Mouse (Mus musculus): Measurements from ENCODE around the gene Wdr77. TPM values are rescaled to one million over a fixed set of nuclear protein-coding genes. Genes with fewer than 3 reads are reported as not detected.

The Wdr77 gene
- total and polyA plus RNA-seq, 3 experiments = 45.2 to 68.9 (median 60.0) TPM

DNA sequence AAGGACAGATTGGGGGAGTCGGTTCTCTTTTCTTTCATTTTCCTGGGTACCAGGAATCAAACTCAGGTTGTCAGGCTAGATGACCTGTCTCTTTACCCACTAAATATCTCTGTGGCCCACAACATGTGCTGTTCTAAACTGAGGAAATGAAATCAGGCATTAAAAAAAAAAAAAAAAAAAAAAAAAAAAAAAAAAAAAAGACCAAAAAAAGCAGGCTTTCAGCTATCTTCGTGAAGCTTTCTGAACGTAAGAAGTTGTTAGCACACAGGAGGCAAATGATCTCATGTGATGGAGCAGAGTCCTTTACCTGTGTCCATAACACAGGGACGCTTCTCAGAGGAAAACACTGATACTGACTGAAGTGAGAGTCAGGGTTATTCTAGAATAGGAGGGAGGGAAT, 23.1 kb upstream of the Wdr77 start:
- Histone ChIP-seq H3K4me3 (ENCODE audit: low read depth, low read length) (no peak overlapping the region), H3K9me3 (replicated peaks) (no peaks in the 10 kb centered on the region), H3K36me3 (replicated peaks) (peaks cover 35% of the 10 kb centered on the region), H3K27me3 (ENCODE audit: insufficient read depth, low read length) (no peaks in the 10 kb centered on the region), H3K4me1 (ENCODE audit: insufficient read depth, low read depth, low read length) (peaks cover 16% of the 10 kb centered on the region)
- DNase-seq (ENCODE audit: low spot score) (no peak), ATAC-seq (ENCODE audit: extremely low read depth, insufficient number of reproducible peaks, low FRiP score, poor library complexity, severe bottlenecking) (no peak)
- TF ChIP-seq CTCF (IDR thresholded peaks at IDR 0.05; ENCODE audit: low read depth, low read length) (no peak), GATA1 (IDR thresholded peaks at IDR 0.05; ENCODE audit: borderline replicate concordance, low read length) (no peak), POLR2AphosphoS5 (IDR thresholded peaks at IDR 0.05; ENCODE audit: insufficient replicate concordance, low read depth, low read length) (no peak), TAL1 (conservative IDR thresholded peaks at IDR 0.05; ENCODE audit: low read depth, low read length) (no peak), GATA2 (IDR thresholded peaks at IDR 0.05; ENCODE audit: borderline replicate concordance, low read depth, low read length) (no peak)

GRCm38 (mm10) chr3:105951348-105951747, 7.8 kb upstream of the Wdr77 start:
- TF ChIP-seq POLR2AphosphoS5 (IDR thresholded peaks at IDR 0.05; ENCODE audit: insufficient replicate concordance, low read depth, low read length) = no peak
- no peak for TF ChIP-seq GATA1 (IDR thresholded peaks at IDR 0.05; ENCODE audit: borderline replicate concordance, low read length)
- TF ChIP-seq CTCF (IDR thresholded peaks at IDR 0.05; ENCODE audit: low read depth, low read length) = no peak
- TF ChIP-seq TAL1 (conservative IDR thresholded peaks at IDR 0.05; ENCODE audit: low read depth, low read length) = no peak
- no peak for TF ChIP-seq GATA2 (IDR thresholded peaks at IDR 0.05; ENCODE audit: borderline replicate concordance, low read depth, low read length)
- no peaks in the 10 kb centered on the region for H3K9me3 ChIP-seq (replicated peaks)
- H3K27me3 ChIP-seq (ENCODE audit: insufficient read depth, low read length) = no peaks in the 10 kb centered on the region
- ATAC-seq (ENCODE audit: extremely low read depth, insufficient number of reproducible peaks, low FRiP score, poor library complexity, severe bottlenecking) = no peak
- peaks cover 91% of the 10 kb centered on the region for H3K36me3 ChIP-seq (replicated peaks)
- H3K4me1 ChIP-seq (ENCODE audit: insufficient read depth, low read depth, low read length) = peaks cover 14% of the 10 kb centered on the region
- DNase-seq (ENCODE audit: low spot score) = no peak
- H3K4me3 ChIP-seq (ENCODE audit: low read depth, low read length) = no peak overlapping the region

- Histone ChIP-seq H3K27me3 (ENCODE audit: insufficient read depth, low read length) (no peaks in the 10 kb centered on the region), H3K36me3 (replicated peaks) (peaks cover 73% of the 10 kb centered on the region), H3K4me1 (ENCODE audit: insufficient read depth, low read depth, low read length) (peaks cover 47% of the 10 kb centered on the region), H3K4me3 (ENCODE audit: low read depth, low read length) (no peak overlapping the region; the same call in 1 of the 2 replicates), H3K9me3 (replicated peaks) (no peaks in the 10 kb centered on the region)
- DNase-seq (ENCODE audit: low spot score) (no peak), ATAC-seq (ENCODE audit: extremely low read depth, insufficient number of reproducible peaks, low FRiP score, poor library complexity, severe bottlenecking) (no peak)
- no peak for TF ChIP-seq CTCF (IDR thresholded peaks at IDR 0.05; ENCODE audit: low read depth, low read length)
- TF ChIP-seq GATA1 (IDR thresholded peaks at IDR 0.05; ENCODE audit: borderline replicate concordance, low read length) = no peak
- TF ChIP-seq POLR2AphosphoS5 (IDR thresholded peaks at IDR 0.05; ENCODE audit: insufficient replicate concordance, low read depth, low read length) = no peak
- no peak for TF ChIP-seq TAL1 (conservative IDR thresholded peaks at IDR 0.05; ENCODE audit: low read depth, low read length)
- no peak for TF ChIP-seq GATA2 (IDR thresholded peaks at IDR 0.05; ENCODE audit: borderline replicate concordance, low read depth, low read length)
Observed at GRCm38 (mm10) chr3:105957235-105957634, 1.9 kb upstream of the Wdr77 start.

GRCm38 (mm10) chr3:105958204-105958603, 965 bp upstream of the Wdr77 start:
- H3K36me3 ChIP-seq (replicated peaks) = peaks cover 73% of the 10 kb centered on the region
- ATAC-seq (ENCODE audit: extremely low read depth, insufficient number of reproducible peaks, low FRiP score, poor library complexity, severe bottlenecking) (no peak), DNase-seq (ENCODE audit: low spot score) (no peak)
- TF ChIP-seq TAL1 (conservative IDR thresholded peaks at IDR 0.05; ENCODE audit: low read depth, low read length) (no peak), POLR2AphosphoS5 (IDR thresholded peaks at IDR 0.05; ENCODE audit: insufficient replicate concordance, low read depth, low read length) (no peak), GATA2 (IDR thresholded peaks at IDR 0.05; ENCODE audit: borderline replicate concordance, low read depth, low read length) (no peak), CTCF (IDR thresholded peaks at IDR 0.05; ENCODE audit: low read depth, low read length) (no peak), GATA1 (IDR thresholded peaks at IDR 0.05; ENCODE audit: borderline replicate concordance, low read length) (no peak)
- H3K4me1 ChIP-seq (ENCODE audit: insufficient read depth, low read depth, low read length) = peaks cover 56% of the 10 kb centered on the region
- peak overlapping the region; percentile 98 for H3K4me3 ChIP-seq (ENCODE audit: low read depth, low read length)
- H3K27me3 ChIP-seq (ENCODE audit: insufficient read depth, low read length) = no peaks in the 10 kb centered on the region
- H3K9me3 ChIP-seq (replicated peaks) = no peaks in the 10 kb centered on the region

- ATAC-seq (ENCODE audit: extremely low read depth, insufficient number of reproducible peaks, low FRiP score, poor library complexity, severe bottlenecking) = no peak
- H3K36me3 ChIP-seq (replicated peaks) = peaks cover 76% of the 10 kb centered on the region
- TF ChIP-seq CTCF (IDR thresholded peaks at IDR 0.05; ENCODE audit: low read depth, low read length) (no peak), TAL1 (conservative IDR thresholded peaks at IDR 0.05; ENCODE audit: low read depth, low read length) (no peak), POLR2AphosphoS5 (IDR thresholded peaks at IDR 0.05; ENCODE audit: insufficient replicate concordance, low read depth, low read length) (no peak), GATA1 (IDR thresholded peaks at IDR 0.05; ENCODE audit: borderline replicate concordance, low read length) (no peak), GATA2 (IDR thresholded peaks at IDR 0.05; ENCODE audit: borderline replicate concordance, low read depth, low read length) (no peak)
Observed at GRCm38 (mm10) chr3:105959585-105959984, 416 bp downstream of the Wdr77 start.

DNA sequence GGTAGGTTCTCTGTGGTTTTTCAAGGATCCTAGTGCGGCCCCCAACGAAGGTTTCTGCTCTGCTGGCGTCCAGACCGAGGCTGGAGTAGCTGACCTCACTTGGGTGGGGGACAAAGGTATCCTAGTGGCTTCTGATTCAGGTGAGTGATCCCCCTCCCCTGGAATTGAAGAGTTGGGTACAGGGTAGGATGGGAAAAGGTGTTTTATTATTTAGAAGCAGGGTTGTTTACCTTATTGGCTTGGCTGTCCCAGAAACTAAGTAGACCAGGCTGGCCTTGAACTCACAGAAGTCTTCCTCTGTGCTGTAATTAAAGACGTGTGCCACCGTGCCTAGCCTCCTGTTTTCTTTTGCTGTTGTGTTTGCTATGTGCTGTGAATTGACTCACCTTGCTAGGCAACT, 830 bp downstream of the Wdr77 start, which contains the start of gene Atp5f1:
Atp5f1 (minus strand) TSS at position 101 of the 400 bp plus-strand sequence.
- H3K36me3 ChIP-seq (replicated peaks) = peaks cover 76% of the 10 kb centered on the region
- ATAC-seq (ENCODE audit: extremely low read depth, insufficient number of reproducible peaks, low FRiP score, poor library complexity, severe bottlenecking) (no peak), DNase-seq (ENCODE audit: low spot score) (no peak)
- peaks cover 58% of the 10 kb centered on the region for H3K4me1 ChIP-seq (ENCODE audit: insufficient read depth, low read depth, low read length)
- no peaks in the 10 kb centered on the region for H3K9me3 ChIP-seq (replicated peaks)
- H3K4me3 ChIP-seq (ENCODE audit: low read depth, low read length) = peak within 1 kb of the TSS; percentile 98
- no peaks in the 10 kb centered on the region for H3K27me3 ChIP-seq (ENCODE audit: insufficient read depth, low read length)
- no peak for TF ChIP-seq POLR2AphosphoS5 (IDR thresholded peaks at IDR 0.05; ENCODE audit: insufficient replicate concordance, low read depth, low read length)
- TF ChIP-seq GATA2 (IDR thresholded peaks at IDR 0.05; ENCODE audit: borderline replicate concordance, low read depth, low read length) = no peak
- TF ChIP-seq TAL1 (conservative IDR thresholded peaks at IDR 0.05; ENCODE audit: low read depth, low read length) = no peak
- TF ChIP-seq GATA1 (IDR thresholded peaks at IDR 0.05; ENCODE audit: borderline replicate concordance, low read length) = no peak
- TF ChIP-seq CTCF (IDR thresholded peaks at IDR 0.05; ENCODE audit: low read depth, low read length) = no peak

More at GRCm38 (mm10) chr3:105959585-105959984, 416 bp downstream of the Wdr77 start:
- no peaks in the 10 kb centered on the region for H3K9me3 ChIP-seq (replicated peaks)
- H3K4me3 ChIP-seq (ENCODE audit: low read depth, low read length) = peak overlapping the region; percentile 98
- peak; percentile 10 for DNase-seq (ENCODE audit: low spot score)
- peaks cover 58% of the 10 kb centered on the region for H3K4me1 ChIP-seq (ENCODE audit: insufficient read depth, low read depth, low read length)
- H3K27me3 ChIP-seq (ENCODE audit: insufficient read depth, low read length) = no peaks in the 10 kb centered on the region
